Mouse (Mus musculus) embryonic facial prominence, embryonic 12.5 days (tissue): Measurements from ENCODE around the gene Ebf3. TPM values are rescaled to one million over a fixed set of nuclear protein-coding genes. Genes with fewer than 3 reads are reported as not detected.

Experiments used
- ATAC-seq: fragments of 200-750 bp; cut with Nextera tagmentation; 2 replicates; pipeline ENCODE4 v1.8.0; 2017; ENCODE audit not compliant: insufficient number of reproducible peaks, insufficient read depth, low FRiP score, low TSS enrichment
- H3K27ac ChIP-seq: fragments of 300-500 bp; sonication (generic); 2 replicates; pipeline ENCODE4 v1.5.1; 2016; ENCODE audit warnings: mild to moderate bottlenecking
- H3K27me3 ChIP-seq: fragments of 300-500 bp; sonication (generic); 2 replicates; pipeline ENCODE4 v1.6.1; 2016; ENCODE audit warnings: mild to moderate bottlenecking, moderate library complexity
- H3K36me3 ChIP-seq: fragments of 300-500 bp; sonication (generic); 2 replicates; pipeline ENCODE4 v1.6.1; 2016; ENCODE audit warnings: mild to moderate bottlenecking
- H3K4me1 ChIP-seq: fragments of 300-500 bp; sonication (generic); 2 replicates; pipeline ENCODE4 v1.6.1; 2016
- H3K4me2 ChIP-seq: fragments of 300-500 bp; sonication (generic); replicated peaks from 2 replicates; pipeline ENCODE4 v1.6.1; 2016; ENCODE audit warnings: mild to moderate bottlenecking, moderate library complexity
- H3K4me3 ChIP-seq: fragments of 300-500 bp; sonication (generic); 2 replicates; pipeline ENCODE4 v1.5.1; 2016; ENCODE audit warnings: mild to moderate bottlenecking
- H3K9ac ChIP-seq: fragments of 300-500 bp; sonication (generic); 2 replicates; pipeline ENCODE4 v1.6.1; 2016; ENCODE audit warnings: mild to moderate bottlenecking, moderate library complexity
- H3K9me3 ChIP-seq: fragments of 300-500 bp; sonication (generic); 2 replicates; pipeline ENCODE4 v1.6.1; 2016; ENCODE audit warnings: mild to moderate bottlenecking, moderate library complexity
- WGBS: fragments of 180-500 bp; shearing (Covaris S2); methylation state at CpG from one replicate; pipeline ENCODE4 v1.1.7; 2016; 5-methylcytosine and 5-hydroxymethylcytosine counted together
- polyA plus RNA-seq: library from polyadenylated mRNA; unstranded; fragments of >200 nt; fragmentation: Nextera tagmentation; extraction: Ambion mirVana; gene quantifications from 2 replicates; pipeline ENCODE4 v1.2.1, GENCODE M21; 2016

Gene Ebf3
- polyA plus RNA-seq, 1 experiment from 2014 or later = 15.5 TPM

GRCm38 (mm10) chr7:137310876-137311275, 3.4 kb downstream of the Ebf3 start:
- Histone ChIP-seq H3K9ac (peak overlapping the region; percentile 98), H3K4me2 (peak overlapping the region; percentile 70), H3K27me3 (peaks cover 18% of the 10 kb centered on the region), H3K36me3 (no peaks in the 10 kb centered on the region), H3K4me3 (peak overlapping the region; percentile 83), H3K4me1 (peaks cover 26% of the 10 kb centered on the region), H3K27ac (peak overlapping the region; percentile 88), H3K9me3 (no peaks in the 10 kb centered on the region)
- ATAC-seq = no peak
- WGBS = under 1% methylated on average over 11 of the region's 11 CpGs

GRCm38 (mm10) chr7:137310091-137310761, 4.0 kb downstream of the Ebf3 start:
- Histone ChIP-seq H3K27ac (peak overlapping the region; percentile 88), H3K9me3 (no peaks in the 10 kb centered on the region), H3K36me3 (no peaks in the 10 kb centered on the region; the same call in 1 of the 2 replicates), H3K4me3 (peak overlapping the region; percentile 83), H3K9ac (peak overlapping the region; percentile 98), H3K4me1 (peaks cover 22% of the 10 kb centered on the region), H3K4me2 (peak overlapping the region; percentile 70), H3K27me3 (peaks cover 15% of the 10 kb centered on the region)
- under 1% methylated on average over 44 of the region's 49 CpGs for WGBS
- no peak for ATAC-seq

- Histone ChIP-seq H3K9ac (peak overlapping the region; percentile 98), H3K27me3 (peaks cover 9% of the 10 kb centered on the region; the same call in 1 of the 2 replicates), H3K36me3 (no peaks in the 10 kb centered on the region; the same call in 1 of the 2 replicates), H3K4me3 (peak overlapping the region; percentile 83), H3K4me1 (peaks cover 23% of the 10 kb centered on the region), H3K27ac (peak overlapping the region; percentile 88), H3K9me3 (no peaks in the 10 kb centered on the region), H3K4me2 (peak overlapping the region; percentile 70)
- WGBS = under 1% methylated on average over 93 of the region's 93 CpGs
- ATAC-seq = no peak
Measured at GRCm38 (mm10) chr7:137309071-137310066, 4.9 kb downstream of the Ebf3 start.

GRCm38 (mm10) chr7:137308061-137309060, 5.9 kb downstream of the Ebf3 start:
- H3K9ac ChIP-seq = peak overlapping the region; percentile 98
- H3K9me3 ChIP-seq = no peaks in the 10 kb centered on the region
- peak overlapping the region; percentile 88 for H3K27ac ChIP-seq
- WGBS = 8% methylated on average over 19 of the region's 19 CpGs
- peaks cover 34% of the 10 kb centered on the region for H3K4me1 ChIP-seq
- H3K36me3 ChIP-seq = no peaks in the 10 kb centered on the region; the same call in 1 of the 2 replicates
- H3K27me3 ChIP-seq = peaks cover 9% of the 10 kb centered on the region; the same call in 1 of the 2 replicates
- H3K4me3 ChIP-seq = peak overlapping the region; percentile 83
- ATAC-seq = no peak
- peak overlapping the region; percentile 70 for H3K4me2 ChIP-seq

- Histone ChIP-seq H3K36me3 (no peaks in the 10 kb centered on the region; the same call in 1 of the 2 replicates), H3K4me3 (peak overlapping the region; percentile 31), H3K9me3 (no peaks in the 10 kb centered on the region), H3K27me3 (peaks cover 9% of the 10 kb centered on the region; the same call in 1 of the 2 replicates), H3K4me2 (peak overlapping the region; percentile 50), H3K9ac (peak overlapping the region; percentile 50), H3K4me1 (peaks cover 45% of the 10 kb centered on the region), H3K27ac (no peak overlapping the region)
- WGBS = 23% methylated on average over 8 of the region's 8 CpGs
- no peak for ATAC-seq
Measured at GRCm38 (mm10) chr7:137307131-137307530, 7.1 kb downstream of the Ebf3 start.

GRCm38 (mm10) chr7:137306127-137306526, 8.1 kb downstream of the Ebf3 start:
- peak overlapping the region; percentile 31 for H3K4me3 ChIP-seq
- H3K27me3 ChIP-seq = peaks cover 9% of the 10 kb centered on the region; the same call in 1 of the 2 replicates
- H3K9ac ChIP-seq = peak overlapping the region; percentile 2
- peaks cover 55% of the 10 kb centered on the region for H3K4me1 ChIP-seq
- no peaks in the 10 kb centered on the region; the same call in 1 of the 2 replicates for H3K36me3 ChIP-seq
- no peak overlapping the region for H3K27ac ChIP-seq
- peak overlapping the region; percentile 50 for H3K4me2 ChIP-seq
- WGBS = 21% methylated on average over 9 of the region's 9 CpGs
- H3K9me3 ChIP-seq = no peaks in the 10 kb centered on the region
- ATAC-seq = no peak

- Histone ChIP-seq H3K9ac (peak overlapping the region; percentile 44; the same call in 1 of the 2 replicates), H3K27ac (peak overlapping the region; percentile 86), H3K4me1 (peaks cover 69% of the 10 kb centered on the region), H3K4me2 (peak overlapping the region; percentile 50), H3K9me3 (no peaks in the 10 kb centered on the region), H3K4me3 (peak overlapping the region; percentile 20; the same call in 1 of the 2 replicates), H3K36me3 (no peaks in the 10 kb centered on the region; the same call in 1 of the 2 replicates), H3K27me3 (peaks cover 7% of the 10 kb centered on the region; the same call in 1 of the 2 replicates)
- ATAC-seq = no peak
- 11% methylated on average over 10 of the region's 10 CpGs for WGBS
Measured at GRCm38 (mm10) chr7:137303776-137304171, 10.5 kb downstream of the Ebf3 start.

GRCm38 (mm10) chr7:137302961-137303775, 11.1 kb downstream of the Ebf3 start:
- Histone ChIP-seq H3K4me2 (peak overlapping the region; percentile 50), H3K27ac (peak overlapping the region; percentile 86), H3K36me3 (no peaks in the 10 kb centered on the region; the same call in 1 of the 2 replicates), H3K9ac (peak overlapping the region; percentile 44; the same call in 1 of the 2 replicates), H3K4me1 (peaks cover 73% of the 10 kb centered on the region), H3K9me3 (no peaks in the 10 kb centered on the region), H3K4me3 (peak overlapping the region; percentile 20; the same call in 1 of the 2 replicates), H3K27me3 (peaks cover 7% of the 10 kb centered on the region; the same call in 1 of the 2 replicates)
- 11% methylated on average over 10 of the region's 10 CpGs for WGBS
- ATAC-seq = no peak

GRCm38 (mm10) chr7:137302161-137302560, 12.1 kb downstream of the Ebf3 start:
- 64% methylated on average over 5 of the region's 5 CpGs for WGBS
- H3K9me3 ChIP-seq = no peaks in the 10 kb centered on the region
- H3K27me3 ChIP-seq = peaks cover 5% of the 10 kb centered on the region; the same call in 1 of the 2 replicates
- H3K4me1 ChIP-seq = peaks cover 82% of the 10 kb centered on the region
- no peak for ATAC-seq
- H3K36me3 ChIP-seq = no peaks in the 10 kb centered on the region; the same call in 1 of the 2 replicates
- no peak overlapping the region for H3K4me3 ChIP-seq
- 0 out of 2 replicates have a peak overlapping the region, but pooled peaks have one; percentile 77 for H3K27ac ChIP-seq
- H3K9ac ChIP-seq = no peak overlapping the region
- peak overlapping the region; percentile 38; the same call in 1 of the 2 replicates for H3K4me2 ChIP-seq
